Mouse (Mus musculus): ENCODE measurements at regions not wholly inside any gene's neighbourhood (a gene's known extent, or its start where the extent isn't known, plus 50 kb on each side); places are given as distances from the start of the nearest gene placed in this dataset.
A peak's percentile ranks its signal among the peaks of the same experiment; 100 is the strongest.

- DNase-seq (ENCODE audit: low spot score) (peak; percentile 68), ATAC-seq (replicated peaks; ENCODE audit: insufficient number of reproducible peaks, low FRiP score, low TSS enrichment, low read depth) (peak; percentile 74)
- H3K4me2 ChIP-seq (ENCODE audit: low read depth, low read length): peak overlapping the region; percentile 44
- H3K36me3 ChIP-seq (replicated peaks; ENCODE audit: control insufficient read depth, insufficient read depth, low read depth, low read length): no peaks in the 10 kb centered on the region
- H3K27ac ChIP-seq (replicated peaks; ENCODE audit: low read depth, low read length): peak overlapping the region; percentile 8; the same call in 1 of the 2 replicates
- no peaks in the 10 kb centered on the region for H3K9me3 ChIP-seq (replicated peaks; ENCODE audit: control insufficient read depth, low read length)
- 2% methylated on average over 18 of the region's 18 CpGs for WGBS
- peak overlapping the region; percentile 1; the same call in 1 of the 2 replicates for H3K9ac ChIP-seq (replicated peaks; ENCODE audit: low read length)
- H3K27me3 ChIP-seq (ENCODE audit: control insufficient read depth, insufficient read depth, low read length): no peaks in the 10 kb centered on the region
- H3K4me1 ChIP-seq (ENCODE audit: control insufficient read depth, insufficient read depth, low read length): no peaks in the 10 kb centered on the region; the same call in 1 of the 2 replicates
- peak overlapping the region; percentile 12; the same call in 1 of the 2 replicates for H3K4me3 ChIP-seq (ENCODE audit: low read depth, low read length)
These were observed 106.6 kb downstream of the Tpra1 start for GRCm38 (mm10) chr6:89008614-89009171.

GRCm38 (mm10) chr6:89012998-89013689, 111.1 kb downstream of the Tpra1 start:
- H3K27me3 ChIP-seq (ENCODE audit: control insufficient read depth, insufficient read depth, low read length): no peaks in the 10 kb centered on the region
- H3K4me3 ChIP-seq (ENCODE audit: low read depth, low read length): no peak overlapping the region
- H3K4me1 ChIP-seq (ENCODE audit: control insufficient read depth, insufficient read depth, low read length): no peaks in the 10 kb centered on the region; the same call in 1 of the 2 replicates
- H3K9me3 ChIP-seq (replicated peaks; ENCODE audit: control insufficient read depth, low read length): no peaks in the 10 kb centered on the region
- no peak overlapping the region for H3K27ac ChIP-seq (replicated peaks; ENCODE audit: low read depth, low read length)
- WGBS: 37% methylated on average over 12 of the region's 12 CpGs
- H3K4me2 ChIP-seq (ENCODE audit: low read depth, low read length): no peak overlapping the region
- H3K36me3 ChIP-seq (replicated peaks; ENCODE audit: control insufficient read depth, insufficient read depth, low read depth, low read length): no peaks in the 10 kb centered on the region
- DNase-seq (ENCODE audit: low spot score) (peak; percentile 62), ATAC-seq (replicated peaks; ENCODE audit: insufficient number of reproducible peaks, low FRiP score, low TSS enrichment, low read depth) (no peak; the same call in 1 of the 2 replicates)
- no peak overlapping the region for H3K9ac ChIP-seq (replicated peaks; ENCODE audit: low read length)

- no peaks in the 10 kb centered on the region for H3K36me3 ChIP-seq (replicated peaks; ENCODE audit: control insufficient read depth, insufficient read depth, low read depth, low read length)
- no peak overlapping the region for H3K4me2 ChIP-seq (ENCODE audit: low read depth, low read length)
- DNase-seq (ENCODE audit: low spot score): no peak
- H3K9me3 ChIP-seq (replicated peaks; ENCODE audit: control insufficient read depth, low read length): no peaks in the 10 kb centered on the region
- no peaks in the 10 kb centered on the region for H3K4me1 ChIP-seq (ENCODE audit: control insufficient read depth, insufficient read depth, low read length)
- no peak overlapping the region for H3K4me3 ChIP-seq (ENCODE audit: low read depth, low read length)
- no peak overlapping the region for H3K27ac ChIP-seq (replicated peaks; ENCODE audit: low read depth, low read length)
- ATAC-seq (replicated peaks; ENCODE audit: insufficient number of reproducible peaks, low FRiP score, low TSS enrichment, low read depth): no peak
- no peak overlapping the region for H3K9ac ChIP-seq (replicated peaks; ENCODE audit: low read length)
- H3K27me3 ChIP-seq (ENCODE audit: control insufficient read depth, insufficient read depth, low read length): no peaks in the 10 kb centered on the region
- WGBS: 59% methylated on average over 8 of the region's 8 CpGs
These were observed 111.6 kb downstream of the Tpra1 start for GRCm38 (mm10) chr6:89013690-89014061.

- WGBS: 29% methylated on average over 11 of the region's 11 CpGs
- Histone ChIP-seq H3K4me2 (ENCODE audit: low read depth, low read length) (no peak overlapping the region), H3K9me3 (replicated peaks; ENCODE audit: control insufficient read depth, low read length) (no peaks in the 10 kb centered on the region), H3K27ac (replicated peaks; ENCODE audit: low read depth, low read length) (no peak overlapping the region), H3K36me3 (replicated peaks; ENCODE audit: control insufficient read depth, insufficient read depth, low read depth, low read length) (no peaks in the 10 kb centered on the region), H3K9ac (replicated peaks; ENCODE audit: low read length) (no peak overlapping the region), H3K27me3 (ENCODE audit: control insufficient read depth, insufficient read depth, low read length) (no peaks in the 10 kb centered on the region), H3K4me3 (ENCODE audit: low read depth, low read length) (no peak overlapping the region), H3K4me1 (ENCODE audit: control insufficient read depth, insufficient read depth, low read length) (no peaks in the 10 kb centered on the region)
- DNase-seq (ENCODE audit: low spot score) (no peak), ATAC-seq (replicated peaks; ENCODE audit: insufficient number of reproducible peaks, low FRiP score, low TSS enrichment, low read depth) (no peak)
These were observed 122.1 kb downstream of the Tpra1 start for GRCm38 (mm10) chr6:89024101-89024650.

GRCm38 (mm10) chr6:89033433-89034298, 131.6 kb downstream of the Tpra1 start:
- Histone ChIP-seq H3K4me2 (ENCODE audit: low read depth, low read length) (no peak overlapping the region), H3K27me3 (ENCODE audit: control insufficient read depth, insufficient read depth, low read length) (no peaks in the 10 kb centered on the region; the same call in 1 of the 2 replicates), H3K4me1 (ENCODE audit: control insufficient read depth, insufficient read depth, low read length) (no peaks in the 10 kb centered on the region), H3K9ac (replicated peaks; ENCODE audit: low read length) (no peak overlapping the region), H3K36me3 (replicated peaks; ENCODE audit: control insufficient read depth, insufficient read depth, low read depth, low read length) (no peaks in the 10 kb centered on the region), H3K27ac (replicated peaks; ENCODE audit: low read depth, low read length) (no peak overlapping the region), H3K9me3 (replicated peaks; ENCODE audit: control insufficient read depth, low read length) (no peaks in the 10 kb centered on the region), H3K4me3 (ENCODE audit: low read depth, low read length) (no peak overlapping the region)
- 50% methylated on average over 5 of the region's 5 CpGs for whole genome bisulfite sequencing
- ATAC-seq (replicated peaks; ENCODE audit: insufficient number of reproducible peaks, low FRiP score, low TSS enrichment, low read depth) (no peak), DNase-seq (ENCODE audit: low spot score) (no peak)

- H3K27me3 ChIP-seq (ENCODE audit: control insufficient read depth, insufficient read depth, low read length): no peaks in the 10 kb centered on the region; the same call in 1 of the 2 replicates
- H3K4me2 ChIP-seq (ENCODE audit: low read depth, low read length): no peak overlapping the region
- H3K36me3 ChIP-seq (replicated peaks; ENCODE audit: control insufficient read depth, insufficient read depth, low read depth, low read length): no peaks in the 10 kb centered on the region
- no peak overlapping the region for H3K27ac ChIP-seq (replicated peaks; ENCODE audit: low read depth, low read length)
- no peak overlapping the region for H3K4me3 ChIP-seq (ENCODE audit: low read depth, low read length)
- DNase-seq (ENCODE audit: low spot score) (no peak), ATAC-seq (replicated peaks; ENCODE audit: insufficient number of reproducible peaks, low FRiP score, low TSS enrichment, low read depth) (no peak)
- no peaks in the 10 kb centered on the region for H3K4me1 ChIP-seq (ENCODE audit: control insufficient read depth, insufficient read depth, low read length)
- 38% methylated on average over 3 of the region's 3 CpGs for WGBS
- H3K9me3 ChIP-seq (replicated peaks; ENCODE audit: control insufficient read depth, low read length): no peaks in the 10 kb centered on the region
- H3K9ac ChIP-seq (replicated peaks; ENCODE audit: low read length): no peak overlapping the region
These were observed 132.4 kb downstream of the Tpra1 start for GRCm38 (mm10) chr6:89034455-89034854.

GRCm38 (mm10) chr6:89035061-89035835, 133.2 kb downstream of the Tpra1 start:
- 58% methylated on average over 13 of the region's 13 CpGs for WGBS
- Histone ChIP-seq H3K4me1 (ENCODE audit: control insufficient read depth, insufficient read depth, low read length) (no peaks in the 10 kb centered on the region), H3K4me3 (ENCODE audit: low read depth, low read length) (no peak overlapping the region), H3K4me2 (ENCODE audit: low read depth, low read length) (no peak overlapping the region), H3K36me3 (replicated peaks; ENCODE audit: control insufficient read depth, insufficient read depth, low read depth, low read length) (no peaks in the 10 kb centered on the region), H3K9me3 (replicated peaks; ENCODE audit: control insufficient read depth, low read length) (no peaks in the 10 kb centered on the region), H3K27me3 (ENCODE audit: control insufficient read depth, insufficient read depth, low read length) (no peaks in the 10 kb centered on the region; the same call in 1 of the 2 replicates), H3K9ac (replicated peaks; ENCODE audit: low read length) (no peak overlapping the region), H3K27ac (replicated peaks; ENCODE audit: low read depth, low read length) (no peak overlapping the region)
- no peak for ATAC-seq (replicated peaks; ENCODE audit: insufficient number of reproducible peaks, low FRiP score, low TSS enrichment, low read depth)
- DNase-seq (ENCODE audit: low spot score): no peak

Measured in embryonic facial prominence, embryonic 11.5 days (tissue).